Mouse (Mus musculus) mouse embryonic stem cell (cell line): ENCODE data around the gene E2f1.

ENCODE experiments used
- in situ Hi-C, 2 experiments: fragments of 300-500 bp; cut with MboI; formaldehyde crosslinking; loops; 1 replicate in 1 of 2; 3 replicates in 1 of 2; pipeline ENCODE4 v1.14.3; 2019 to 2020; ENCODE audit warnings: low sequenced_read_pairs in 2 of 2, low pct_unique_long_range_greater_than_20kb in 1 of 2, mixed read lengths in 1 of 2; ENCODE audit not compliant: unreplicated experiment in 1 of 2

The E2f1 gene

GRCm38 (mm10) chr2:154586405-154586804 lies 16.7 kb upstream of the E2f1 start:
- in situ Hi-C loops, result loop anchor here (10.0 to 25.0 kb wide), 2 partner anchors 172 to 374 kb away; partner anchors contain the start of gene Bpifb5 (in 1 of the 2)

- in situ Hi-C loops, result loop anchor here (5.0 to 25.0 kb wide), 3 partner anchors 170 to 373 kb away; partner anchors contain the start of gene Bpifb5 (in 1 of the 2)
These were observed 15.4 kb upstream of the E2f1 start for GRCm38 (mm10) chr2:154584931-154585601.

- in situ Hi-C loops, result loop anchor here (5.0 to 25.0 kb wide), 3 partner anchors 169 to 372 kb away; partner anchors contain the start of gene Bpifb5 (in 1 of the 2)
These were observed 14.5 kb upstream of the E2f1 start for GRCm38 (mm10) chr2:154583906-154584872.

- in situ Hi-C loops, result loop anchor here (5.0 to 25.0 kb wide), 3 partner anchors 167 to 369 kb away; partner anchors contain the start of gene Bpifb5 (in 1 of the 2)
These were observed 11.7 kb upstream of the E2f1 start for GRCm38 (mm10) chr2:154581421-154581820.

- in situ Hi-C loops, result loop anchor here (5.0 to 25.0 kb wide), 3 partner anchors 166 to 368 kb away; partner anchors contain the start of gene Bpifb5 (in 1 of the 2)
These were observed 10.9 kb upstream of the E2f1 start for GRCm38 (mm10) chr2:154580586-154580985.

GRCm38 (mm10) chr2:154577744-154578067 lies 8.0 kb upstream of the E2f1 start:
- in situ Hi-C loops, result loop anchor here in 1 of 2 experiments (25.0 kb wide), 1 partner anchor 365 kb away; the partner anchor contains the start of gene Bpifb5

- in situ Hi-C loops, result loop anchor here in 1 of 2 experiments (25.0 kb wide), 1 partner anchor 365 kb away; the partner anchor contains the start of gene Bpifb5
These were observed 7.4 kb upstream of the E2f1 start for GRCm38 (mm10) chr2:154576876-154577743.

GRCm38 (mm10) chr2:154574271-154574670 lies 4.6 kb upstream of the E2f1 start:
- in situ Hi-C loops, result no loop called here

- in situ Hi-C loops, result no loop called here
These were observed 3.3 kb upstream of the E2f1 start for GRCm38 (mm10) chr2:154572996-154573395.

GRCm38 (mm10) chr2:154571976-154572375 lies 2.3 kb upstream of the E2f1 start:
- in situ Hi-C loops, result no loop called here

- in situ Hi-C loops, result no loop called here
These were observed 1.6 kb upstream of the E2f1 start for GRCm38 (mm10) chr2:154571266-154571665.

GRCm38 (mm10) chr2:154570666-154571065 lies 974 bp upstream of the E2f1 start:
- in situ Hi-C loops, result no loop called here

GRCm38 (mm10) chr2:154569071-154569748 lies 482 bp downstream of the E2f1 start:
- in situ Hi-C loops, result no loop called here

- in situ Hi-C loops, result no loop called here
These were observed 1.2 kb downstream of the E2f1 start for GRCm38 (mm10) chr2:154568329-154569070.

GRCm38 (mm10) chr2:154567766-154568165 lies 1.9 kb downstream of the E2f1 start:
- in situ Hi-C loops, result no loop called here

GRCm38 (mm10) chr2:154566641-154567040 lies 3.1 kb downstream of the E2f1 start:
- in situ Hi-C loops, result no loop called here

GRCm38 (mm10) chr2:154565562-154565961 lies 4.1 kb downstream of the E2f1 start:
- in situ Hi-C loops, result no loop called here
